Mouse (Mus musculus): ENCODE measurements around the gene Nckap5. TPM values are rescaled to one million over a fixed set of nuclear protein-coding genes. Genes with fewer than 3 reads are reported as not detected.

Nckap5 gene
- polyA plus RNA-seq, 1 experiment, result not detected

- WGBS, result 18% methylated on average over 4 of the region's 4 CpGs
- Histone ChIP-seq H3K4me1 (ENCODE audit: control insufficient read depth, insufficient read depth, low read length) (no peaks in the 10 kb centered on the region; the same call in 1 of the 2 replicates), H3K27ac (ENCODE audit: control insufficient read depth, insufficient read depth, low read depth, low read length, poor library complexity) (no peak overlapping the region), H3K4me3 (replicated peaks; ENCODE audit: control insufficient read depth, low read depth, low read length) (no peak overlapping the region)
- no peak for TF ChIP-seq CTCF (IDR thresholded peaks at IDR 0.05; ENCODE audit: control insufficient read depth, insufficient read depth, low read length)
- no peak for TF ChIP-seq POLR2A (IDR thresholded peaks at IDR 0.05; ENCODE audit: borderline replicate concordance, control insufficient read depth, low read depth, low read length)
These were observed 15.7 kb upstream of the Nckap5 start for GRCm38 (mm10) chr1:126846317-126846716.

- WGBS, result 70% methylated on average over 1 of the region's 1 CpGs
- Histone ChIP-seq H3K27ac (ENCODE audit: control insufficient read depth, insufficient read depth, low read depth, low read length, poor library complexity) (no peak overlapping the region), H3K4me3 (replicated peaks; ENCODE audit: control insufficient read depth, low read depth, low read length) (no peak overlapping the region), H3K4me1 (ENCODE audit: control insufficient read depth, insufficient read depth, low read length) (no peaks in the 10 kb centered on the region; the same call in none of the 2 replicates)
- TF ChIP-seq CTCF (IDR thresholded peaks at IDR 0.05; ENCODE audit: control insufficient read depth, insufficient read depth, low read length) (no peak), POLR2A (IDR thresholded peaks at IDR 0.05; ENCODE audit: borderline replicate concordance, control insufficient read depth, low read depth, low read length) (no peak)
These were observed 2.3 kb upstream of the Nckap5 start for GRCm38 (mm10) chr1:126832885-126833284.

- WGBS, result 80% methylated on average over 9 of the region's 9 CpGs
- H3K4me3 ChIP-seq (replicated peaks; ENCODE audit: control insufficient read depth, low read depth, low read length), result no peak overlapping the region
- no peak overlapping the region for H3K27ac ChIP-seq (ENCODE audit: control insufficient read depth, insufficient read depth, low read depth, low read length, poor library complexity)
- TF ChIP-seq POLR2A (IDR thresholded peaks at IDR 0.05; ENCODE audit: borderline replicate concordance, control insufficient read depth, low read depth, low read length) (no peak), CTCF (IDR thresholded peaks at IDR 0.05; ENCODE audit: control insufficient read depth, insufficient read depth, low read length) (no peak)
- H3K4me1 ChIP-seq (ENCODE audit: control insufficient read depth, insufficient read depth, low read length), result no peaks in the 10 kb centered on the region; the same call in none of the 2 replicates
These were observed 1.6 kb downstream of the Nckap5 start for GRCm38 (mm10) chr1:126829031-126829430.

GRCm38 (mm10) chr1:126824841-126825240, 5.8 kb downstream of the Nckap5 start:
- H3K4me1 ChIP-seq (ENCODE audit: control insufficient read depth, insufficient read depth, low read length), result no peaks in the 10 kb centered on the region; the same call in 1 of the 2 replicates
- no peak overlapping the region for H3K27ac ChIP-seq (ENCODE audit: control insufficient read depth, insufficient read depth, low read depth, low read length, poor library complexity)
- WGBS, result 38% methylated on average over 3 of the region's 3 CpGs
- H3K4me3 ChIP-seq (replicated peaks; ENCODE audit: control insufficient read depth, low read depth, low read length), result no peak overlapping the region
- TF ChIP-seq POLR2A (IDR thresholded peaks at IDR 0.05; ENCODE audit: borderline replicate concordance, control insufficient read depth, low read depth, low read length), result no peak
- no peak for TF ChIP-seq CTCF (IDR thresholded peaks at IDR 0.05; ENCODE audit: control insufficient read depth, insufficient read depth, low read length)

GRCm38 (mm10) chr1:126822246-126822645, 8.4 kb downstream of the Nckap5 start:
- WGBS, result 44% methylated on average over 6 of the region's 6 CpGs

GRCm38 (mm10) chr1:126817381-126818034, 13.1 kb downstream of the Nckap5 start:
- Histone ChIP-seq H3K27ac (ENCODE audit: control insufficient read depth, insufficient read depth, low read depth, low read length, poor library complexity) (no peak overlapping the region), H3K4me1 (ENCODE audit: control insufficient read depth, insufficient read depth, low read length) (no peaks in the 10 kb centered on the region; the same call in 1 of the 2 replicates), H3K4me3 (replicated peaks; ENCODE audit: control insufficient read depth, low read depth, low read length) (no peak overlapping the region)
- 9% methylated on average over 9 of the region's 9 CpGs for WGBS
- TF ChIP-seq POLR2A (IDR thresholded peaks at IDR 0.05; ENCODE audit: borderline replicate concordance, control insufficient read depth, low read depth, low read length) (no peak), CTCF (IDR thresholded peaks at IDR 0.05; ENCODE audit: control insufficient read depth, insufficient read depth, low read length) (no peak)

More at GRCm38 (mm10) chr1:126822246-126822645, 8.4 kb downstream of the Nckap5 start:
- Histone ChIP-seq H3K4me1 (ENCODE audit: control insufficient read depth, insufficient read depth, low read length) (no peaks in the 10 kb centered on the region; the same call in 1 of the 2 replicates), H3K27ac (ENCODE audit: control insufficient read depth, insufficient read depth, low read depth, low read length, poor library complexity) (no peak overlapping the region), H3K4me3 (replicated peaks; ENCODE audit: control insufficient read depth, low read depth, low read length) (no peak overlapping the region)
- TF ChIP-seq POLR2A (IDR thresholded peaks at IDR 0.05; ENCODE audit: borderline replicate concordance, control insufficient read depth, low read depth, low read length) (no peak), CTCF (IDR thresholded peaks at IDR 0.05; ENCODE audit: control insufficient read depth, insufficient read depth, low read length) (no peak)

GRCm38 (mm10) chr1:126806994-126807611, 23.5 kb downstream of the Nckap5 start:
- Histone ChIP-seq H3K4me1 (ENCODE audit: control insufficient read depth, insufficient read depth, low read length) (no peaks in the 10 kb centered on the region), H3K4me3 (replicated peaks; ENCODE audit: control insufficient read depth, low read depth, low read length) (no peak overlapping the region), H3K27ac (ENCODE audit: control insufficient read depth, insufficient read depth, low read depth, low read length, poor library complexity) (no peak overlapping the region)
- TF ChIP-seq CTCF (IDR thresholded peaks at IDR 0.05; ENCODE audit: control insufficient read depth, insufficient read depth, low read length) (no peak), POLR2A (IDR thresholded peaks at IDR 0.05; ENCODE audit: borderline replicate concordance, control insufficient read depth, low read depth, low read length) (no peak)
- 72% methylated on average over 3 of the region's 3 CpGs for WGBS

GRCm38 (mm10) chr1:126806548-126806947, 24.1 kb downstream of the Nckap5 start:
- no peak for TF ChIP-seq POLR2A (IDR thresholded peaks at IDR 0.05; ENCODE audit: borderline replicate concordance, control insufficient read depth, low read depth, low read length)
- H3K4me3 ChIP-seq (replicated peaks; ENCODE audit: control insufficient read depth, low read depth, low read length), result no peak overlapping the region
- no peak overlapping the region for H3K27ac ChIP-seq (ENCODE audit: control insufficient read depth, insufficient read depth, low read depth, low read length, poor library complexity)
- no peaks in the 10 kb centered on the region for H3K4me1 ChIP-seq (ENCODE audit: control insufficient read depth, insufficient read depth, low read length)
- 57% methylated on average over 7 of the region's 7 CpGs for WGBS
